Mouse (Mus musculus): ENCODE results near the gene Arhgef26.

The Arhgef26 gene

DNA sequence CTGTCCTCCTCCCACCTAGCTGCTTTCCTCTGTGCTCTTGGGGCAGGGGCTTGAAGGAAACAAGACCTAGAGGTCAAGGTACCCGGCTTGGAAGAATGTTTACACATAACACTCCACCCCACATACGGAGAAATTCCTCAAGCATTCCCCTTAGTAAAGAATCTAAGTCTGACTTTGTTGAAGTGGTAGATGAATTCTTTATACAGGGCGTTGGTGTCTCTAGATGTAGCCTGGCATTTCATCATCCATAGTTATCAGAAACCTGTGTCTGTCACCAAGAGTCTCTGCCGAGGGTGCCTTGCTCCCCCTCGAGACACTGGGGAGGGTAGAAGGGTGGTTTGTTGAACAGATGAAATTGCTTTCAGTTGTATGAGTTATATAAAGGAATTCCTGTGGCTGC, 41.8 kb downstream of the Arhgef26 start:
- intact Hi-C loops (cut with DNase I), result no loop called here

DNA sequence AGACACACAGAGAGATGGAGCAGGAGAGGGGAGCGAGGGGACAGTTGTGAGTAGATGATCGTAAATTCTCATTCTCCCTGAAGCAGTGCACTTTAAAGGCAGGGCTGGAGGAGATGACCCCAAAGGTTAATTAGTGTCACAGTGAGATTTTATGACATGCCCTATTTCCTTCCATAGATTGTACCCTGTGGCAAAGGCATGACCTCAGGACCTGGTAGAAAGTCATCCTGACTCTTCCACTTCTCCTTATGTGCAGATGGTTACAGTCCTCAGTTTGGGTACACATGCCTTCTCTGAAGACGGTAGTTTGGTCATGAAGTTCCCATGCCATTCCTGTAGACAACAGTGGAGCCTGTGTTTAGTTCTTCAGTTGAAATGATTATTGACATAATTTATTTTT, 42.3 kb downstream of the Arhgef26 start:
- intact Hi-C loops (cut with DNase I), result no loop called here

DNA sequence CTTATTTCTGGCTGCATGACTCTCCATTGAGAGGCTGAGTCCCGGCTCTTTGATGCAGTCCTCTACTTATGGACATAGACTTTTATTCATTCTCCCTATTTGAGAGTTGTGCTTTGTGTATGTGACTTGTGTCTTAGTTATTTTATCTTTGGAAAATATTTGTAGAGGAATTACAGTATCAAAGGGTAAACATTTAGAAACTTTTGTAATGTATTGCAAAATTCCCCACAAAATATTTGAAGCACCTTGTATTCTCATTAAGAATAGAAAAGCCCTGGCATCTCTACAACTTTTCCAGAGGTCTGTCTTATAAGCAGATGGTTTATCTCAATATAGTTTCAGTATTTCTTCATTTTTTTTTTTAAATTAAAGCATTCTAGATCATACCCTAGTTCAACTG, 44.7 kb downstream of the Arhgef26 start:
- intact Hi-C loops (cut with DNase I), result no loop called here

DNA sequence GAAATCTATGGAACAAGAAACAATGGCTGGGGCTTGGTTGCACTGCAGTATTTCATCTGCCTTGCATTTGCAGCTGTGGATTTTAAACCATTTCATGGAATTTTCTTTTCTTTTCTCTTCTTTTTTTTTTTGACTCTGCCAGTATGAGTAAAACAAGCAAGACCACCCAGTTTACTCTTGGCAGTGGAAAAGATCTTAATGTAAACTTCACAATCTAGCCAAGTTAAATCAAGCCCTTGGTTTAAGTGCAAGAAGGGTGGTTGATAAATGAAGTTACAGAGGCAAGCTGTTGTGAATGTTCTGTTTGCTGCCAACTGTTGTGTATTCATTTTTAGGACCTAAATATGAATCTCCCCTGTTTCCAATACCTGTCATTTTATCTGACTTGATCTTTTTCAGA, 54.5 kb downstream of the Arhgef26 start:
- intact Hi-C loops (cut with DNase I), result no loop called here

DNA sequence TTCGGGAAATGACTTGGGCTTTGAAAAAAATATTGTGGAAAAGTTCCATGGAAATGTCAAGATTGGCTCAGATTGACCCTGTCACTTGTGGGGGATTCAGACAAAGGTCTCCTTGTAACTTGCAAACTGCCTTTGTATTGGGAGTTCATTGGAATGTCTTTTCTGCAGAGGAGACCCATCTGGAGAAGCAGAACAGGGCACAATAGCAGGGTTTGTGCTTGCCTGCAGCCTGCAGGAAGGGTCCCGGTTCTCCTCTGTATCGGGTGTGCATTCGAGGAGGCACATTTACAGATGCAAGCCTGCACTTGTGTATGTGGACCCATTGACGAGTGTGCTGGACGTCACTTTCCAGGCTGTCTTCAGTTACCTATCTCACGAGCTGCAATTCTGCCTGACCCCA, 56.1 kb downstream of the Arhgef26 start:
- intact Hi-C loops (cut with DNase I), result no loop called here

- intact Hi-C loops (cut with DNase I), result no loop called here
Measured at GRCm38 (mm10) chr3:62395368-62395767, 57.2 kb downstream of the Arhgef26 start.

DNA sequence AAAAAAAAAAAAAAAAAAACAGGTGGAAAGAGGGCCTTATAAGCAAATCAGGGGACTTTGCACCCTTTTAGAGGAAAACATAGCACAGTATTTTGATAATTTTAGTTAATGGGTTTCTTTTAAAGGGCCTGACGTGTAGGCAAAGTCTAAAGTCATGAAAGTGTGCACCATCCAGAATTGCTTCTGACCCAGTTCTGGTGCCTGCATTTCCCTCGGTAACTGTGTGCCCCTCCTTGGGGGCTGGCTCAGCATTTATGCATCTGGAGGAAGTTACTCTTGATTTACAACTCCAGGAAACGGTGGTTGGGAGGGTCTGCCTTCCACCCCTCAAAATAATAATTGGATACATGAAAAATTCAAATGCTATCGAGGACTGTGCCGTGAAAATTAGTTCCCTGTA, 58.0 kb downstream of the Arhgef26 start:
- intact Hi-C loops (cut with DNase I), result no loop called here

- intact Hi-C loops (cut with DNase I), result no loop called here
Measured at GRCm38 (mm10) chr3:62398094-62398493, 60.0 kb downstream of the Arhgef26 start.

DNA sequence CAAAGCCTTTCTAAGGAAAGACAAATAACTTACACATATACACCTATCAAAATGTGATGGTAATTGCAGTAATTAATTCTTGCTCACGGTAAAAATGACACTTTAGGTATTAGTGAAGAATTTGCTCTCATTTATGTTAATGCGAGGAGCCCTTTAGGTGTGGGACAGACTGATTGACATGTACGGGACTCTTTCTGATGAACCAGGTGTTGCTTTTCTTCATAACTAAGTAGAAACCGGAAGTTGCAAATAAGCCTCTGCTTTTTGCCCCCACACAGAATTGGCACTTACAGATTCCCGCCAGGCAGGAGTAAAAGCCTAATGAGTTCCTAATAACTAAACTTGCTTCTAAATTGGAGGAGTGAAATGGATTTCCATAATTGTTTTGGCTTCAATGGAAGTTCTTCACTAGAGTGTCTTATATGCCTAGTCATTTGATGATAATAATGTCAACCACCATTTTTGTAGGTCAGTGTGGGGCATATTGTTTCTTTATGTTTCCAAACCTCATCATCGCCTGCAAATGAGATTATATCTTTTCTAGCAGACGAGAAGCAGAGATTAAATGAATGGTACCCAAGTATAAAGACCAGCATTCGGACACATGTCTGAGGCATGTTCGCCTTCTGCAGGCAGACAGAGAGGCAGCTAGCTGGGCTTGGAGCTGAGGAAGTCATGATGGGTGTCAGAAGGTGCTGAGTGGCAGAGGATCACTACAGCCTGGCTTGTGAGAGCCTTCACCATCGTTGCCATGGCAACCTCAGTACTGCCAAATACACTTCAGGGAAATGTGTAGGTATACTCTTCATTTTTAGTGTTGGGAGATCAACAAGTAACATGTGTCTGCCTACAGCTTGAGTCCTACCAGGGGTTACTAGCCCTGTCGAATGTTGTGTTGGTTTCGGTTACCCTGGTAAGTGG, 61.9 kb downstream of the Arhgef26 start:
- intact Hi-C loops (cut with DNase I), result no loop called here

GRCm38 (mm10) chr3:62402466-62402865, 64.3 kb downstream of the Arhgef26 start:
- intact Hi-C loops (cut with DNase I), result no loop called here

GRCm38 (mm10) chr3:62404477-62405246, 66.5 kb downstream of the Arhgef26 start:
- intact Hi-C loops (cut with DNase I), result no loop called here

DNA sequence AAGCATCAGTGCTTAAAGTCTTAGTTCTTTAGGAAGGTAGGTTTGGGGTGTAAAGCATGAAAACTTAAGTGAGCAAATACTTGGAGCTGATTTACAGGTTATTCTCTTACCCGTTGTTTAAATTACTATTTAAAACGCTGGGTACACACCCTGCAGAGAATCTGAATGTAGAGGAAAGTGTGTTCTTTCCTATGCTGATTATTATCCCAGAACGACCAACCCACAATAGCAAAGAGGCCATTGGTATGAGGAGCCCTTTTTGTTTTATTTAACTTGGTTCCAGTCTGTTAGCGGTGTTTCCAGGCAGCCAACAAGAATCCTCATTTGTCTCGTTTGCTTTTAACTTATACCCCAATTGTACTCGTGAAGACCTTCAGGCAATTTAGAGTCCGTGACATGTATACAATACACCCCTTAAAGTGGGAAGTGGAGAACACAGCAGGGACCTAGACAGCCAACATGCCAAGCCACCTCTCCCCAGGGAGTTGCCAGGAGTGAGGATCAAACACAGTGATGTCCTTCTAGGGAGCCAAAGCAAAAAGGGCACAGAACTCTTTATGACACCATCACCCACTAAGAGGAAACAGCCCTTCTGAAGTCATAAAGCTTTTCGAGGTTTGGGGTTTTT, 71.5 kb downstream of the Arhgef26 start:
- intact Hi-C loops (cut with DNase I), result no loop called here

DNA sequence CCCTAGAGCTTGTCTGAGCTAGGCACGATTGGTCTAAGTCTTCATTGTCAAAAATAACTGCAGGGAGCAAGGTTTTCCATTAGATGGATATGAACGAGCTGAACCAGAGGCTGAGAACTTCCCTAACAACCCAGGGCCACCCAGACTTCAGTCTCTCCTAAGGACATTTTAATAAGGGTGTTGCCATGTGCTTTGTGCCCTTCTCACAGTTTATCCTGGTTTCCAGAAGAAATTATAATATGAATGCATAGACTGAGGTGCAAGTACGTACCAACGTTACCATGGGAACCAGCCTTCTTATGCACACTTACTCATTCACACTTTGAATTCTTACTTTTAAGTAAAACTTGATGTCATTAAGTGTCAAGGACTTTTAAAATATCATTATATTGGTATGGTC, 72.3 kb downstream of the Arhgef26 start:
- intact Hi-C loops (cut with DNase I), result no loop called here

DNA sequence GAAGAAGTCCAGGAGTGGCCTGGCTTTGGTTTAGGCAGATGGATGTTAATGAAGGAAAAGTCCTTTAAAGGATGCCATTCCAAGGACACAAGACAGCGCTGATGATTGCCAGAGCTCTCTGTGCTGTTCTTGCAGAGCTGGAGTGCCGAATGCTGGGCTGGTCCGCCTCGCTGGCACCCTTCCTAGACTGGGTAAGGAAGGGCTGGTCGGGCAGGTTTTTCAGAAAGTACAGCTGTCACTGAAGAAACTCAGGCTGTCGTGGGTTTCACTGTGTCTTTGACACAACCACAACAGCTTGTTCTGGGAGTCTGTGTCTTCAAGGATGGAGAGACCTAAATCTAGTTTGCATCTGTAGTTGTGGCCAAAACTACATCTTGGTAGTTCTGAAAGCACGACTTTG, 74.6 kb downstream of the Arhgef26 start:
- intact Hi-C loops (cut with DNase I), result no loop called here

- intact Hi-C loops (cut with DNase I), result no loop called here
Measured at GRCm38 (mm10) chr3:62414926-62415325, 76.8 kb downstream of the Arhgef26 start.

DNA sequence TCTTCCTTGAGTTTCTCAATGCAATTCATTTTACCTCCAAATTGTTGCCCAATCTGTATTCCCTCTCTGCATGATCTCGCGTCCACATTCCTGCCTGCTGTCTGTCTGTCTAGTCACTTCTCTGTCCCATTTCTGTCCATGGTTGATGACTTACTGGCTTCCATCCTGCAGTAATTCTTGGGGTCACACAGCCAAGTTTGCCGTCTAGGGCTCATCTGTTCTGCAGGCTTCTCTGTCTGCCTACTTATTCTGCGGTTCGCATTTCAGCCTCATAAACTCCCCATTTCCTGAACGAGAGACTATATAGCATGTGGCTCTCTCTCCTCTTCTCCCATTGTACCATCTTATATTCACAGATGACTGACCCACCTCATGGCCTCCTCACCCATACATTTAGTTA, 79.3 kb downstream of the Arhgef26 start:
- intact Hi-C loops (cut with DNase I), result no loop called here

DNA sequence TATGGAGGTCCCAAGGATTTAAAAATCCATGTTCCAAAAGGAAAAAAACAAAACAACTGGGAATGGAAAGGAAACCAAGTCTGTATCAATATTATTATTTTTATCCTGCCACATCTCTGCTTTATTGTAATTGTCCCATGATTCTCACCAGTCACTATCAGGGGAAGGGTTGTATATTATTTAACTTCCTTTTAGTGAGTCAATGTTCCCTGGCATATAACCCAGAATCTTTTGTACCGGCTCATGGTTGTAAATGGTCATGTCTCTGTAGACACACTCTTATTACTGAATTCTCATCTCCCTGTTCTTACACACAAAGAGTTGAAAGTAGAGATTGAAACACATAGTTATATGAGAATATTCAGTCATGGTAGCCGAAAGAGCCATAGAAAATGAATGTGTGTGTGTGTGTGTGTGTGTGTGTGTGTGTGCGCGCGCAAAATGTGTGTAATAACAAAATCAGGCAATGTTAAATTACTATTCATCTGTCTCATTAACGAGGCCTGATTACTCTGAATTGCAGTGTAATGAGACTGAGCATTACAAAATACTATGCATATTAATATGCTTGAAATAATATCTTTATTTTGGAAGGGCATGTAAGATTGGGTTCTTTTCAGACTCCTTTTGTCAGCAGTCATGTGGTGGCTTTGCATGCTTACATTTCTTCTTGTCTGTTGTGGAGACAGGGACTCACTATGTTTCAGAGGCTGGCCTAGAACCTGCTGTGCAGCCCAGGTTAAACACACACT, 80.4 kb downstream of the Arhgef26 start:
- intact Hi-C loops (cut with DNase I), result no loop called here

DNA sequence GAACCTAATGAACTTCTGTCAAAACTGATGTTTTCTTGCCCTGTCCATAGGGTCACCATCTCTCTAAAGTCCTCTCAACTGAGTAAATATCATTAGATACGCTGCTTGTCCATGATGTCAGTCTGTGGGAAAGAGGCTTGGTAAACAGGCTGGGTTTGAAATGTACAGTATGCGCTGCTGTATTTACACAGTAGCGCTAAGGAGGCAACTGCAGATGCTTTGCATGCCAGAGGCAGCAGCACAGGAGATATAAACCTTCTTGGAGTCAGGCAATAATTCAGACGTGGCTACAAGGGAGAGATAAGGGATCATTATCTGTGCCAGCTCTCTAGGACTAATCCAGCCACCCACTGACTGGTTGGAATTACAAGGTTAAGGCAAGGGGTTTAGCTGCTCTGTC, 95.5 kb downstream of the Arhgef26 start:
- intact Hi-C loops (cut with DNase I), result no loop called here

DNA sequence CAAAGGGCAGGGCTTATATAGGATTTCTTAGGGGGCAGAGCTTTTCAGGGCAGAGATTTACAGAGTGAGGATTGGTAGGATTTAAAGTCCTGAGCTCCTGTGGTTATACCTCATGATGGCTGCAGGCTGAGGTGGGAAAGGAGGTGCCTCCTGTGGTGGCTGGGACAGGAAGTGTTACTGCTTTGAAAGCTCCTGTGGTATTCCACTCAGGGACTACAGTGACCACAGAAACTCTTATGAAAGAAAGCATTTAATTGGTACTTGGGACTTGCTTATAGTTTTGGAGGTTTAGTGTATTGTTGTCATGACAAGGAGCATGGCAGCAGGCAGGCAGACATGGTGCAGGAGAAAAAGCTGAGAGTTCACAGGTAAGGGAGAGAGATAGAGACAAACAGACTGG, 97.8 kb downstream of the Arhgef26 start:
- intact Hi-C loops (cut with DNase I), result no loop called here

GRCm38 (mm10) chr3:62440431-62440969, 102.4 kb downstream of the Arhgef26 start:
- intact Hi-C loops (cut with DNase I), result no loop called here

DNA sequence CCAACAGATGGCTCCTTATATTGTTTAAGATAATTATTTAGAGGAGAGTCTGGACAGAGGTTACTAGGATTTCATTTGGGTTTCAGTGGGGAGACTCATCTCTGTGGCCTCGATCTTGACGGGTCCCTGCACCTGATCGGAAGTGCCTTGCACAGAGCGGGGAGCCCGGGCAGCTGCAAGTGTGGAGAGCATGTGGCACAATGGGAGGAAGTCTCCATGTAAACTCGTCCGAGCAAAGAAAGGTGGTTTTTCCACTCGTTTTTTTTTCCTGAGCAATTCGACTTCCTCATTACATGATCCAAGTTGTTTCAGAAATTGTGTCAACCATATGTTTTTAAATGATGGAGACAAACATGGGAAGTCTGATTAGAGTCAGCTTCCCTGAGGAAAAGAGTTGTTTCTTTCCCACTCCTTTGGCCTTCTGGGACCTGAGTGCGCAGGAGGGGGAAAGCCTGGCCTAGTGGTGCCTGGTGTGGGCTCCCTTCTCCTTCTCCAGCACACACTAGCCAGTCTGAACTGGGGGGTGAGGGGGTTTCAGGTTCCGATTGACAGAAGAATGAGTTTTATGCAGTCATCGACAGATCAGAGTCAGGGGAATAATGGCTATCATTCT, 105.5 kb downstream of the Arhgef26 start:
- intact Hi-C loops (cut with DNase I), result no loop called here
